Mouse (Mus musculus) G1E (cell line): ENCODE results near the gene Bend3.

Experiments used
- CTCF ChIP-seq: IDR thresholded peaks from 2 replicates; pipeline ENCODE4 v1.5.1; 2012; ENCODE audit warnings: low read depth, low read length, inconsistent platforms, mixed read lengths
- GATA1 ChIP-seq: IDR thresholded peaks from 2 replicates; pipeline ENCODE4 v1.6.1; 2012; ENCODE audit warnings: borderline replicate concordance, low read length, inconsistent platforms, mixed read lengths
- POLR2AphosphoS5 ChIP-seq: IDR thresholded peaks from 2 replicates; pipeline ENCODE4 v1.6.1; 2012; ENCODE audit warnings: low read depth, low read length, inconsistent platforms; ENCODE audit not compliant: insufficient replicate concordance
- TAL1 ChIP-seq: conservative IDR thresholded peaks from 2 replicates; pipeline ENCODE4 v1.6.1; 2012; ENCODE audit warnings: low read depth, low read length, inconsistent platforms, mixed read lengths

GRCm38 (mm10) chr10:43537652-43538051 is 59.0 kb downstream of the Bend3 start:
- TF ChIP-seq TAL1 (no peak), CTCF (no peak), GATA1 (no peak), POLR2AphosphoS5 (no peak)
